Mouse (Mus musculus) CD4-positive, CD25-positive, alpha-beta regulatory T cell, adult 9 weeks (primary cell): ENCODE measurements around the gene Olfr1037. TPM values are rescaled to one million over a fixed set of nuclear protein-coding genes. Genes with fewer than 3 reads are reported as not detected.

Experiments
- polyA plus RNA-seq: library from polyadenylated mRNA; unstranded; fragments of 100-300 nt; shearing (Covaris generic); gene quantifications from one replicate; pipeline ENCODE4 v1.2.1, GENCODE M21; 2017

Gene Olfr1037
- polyA plus RNA-seq: not detected

DNA sequence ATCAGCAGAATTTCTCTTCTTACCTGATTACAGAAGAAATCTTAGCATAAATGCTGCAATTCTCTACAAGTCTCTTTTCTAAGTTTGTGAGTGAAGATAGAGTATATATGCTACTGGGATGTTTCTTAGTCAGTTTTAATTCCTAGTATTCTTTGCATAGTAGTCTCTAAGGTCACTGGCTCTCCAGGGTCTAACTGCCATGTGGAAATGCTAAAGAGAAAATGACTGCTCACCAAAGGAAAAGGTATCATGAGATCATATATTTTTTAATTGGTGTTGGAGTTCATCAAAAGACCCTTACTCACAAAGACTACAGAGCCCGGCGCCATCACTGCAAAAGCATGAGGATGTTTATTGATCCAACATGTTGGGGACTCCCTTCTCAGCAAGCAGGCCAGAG is at the start of gene Olfr1037:
Gene Olfr1037 (minus strand): TSS at position 101 of the 400 bp plus-strand sequence.

DNA sequence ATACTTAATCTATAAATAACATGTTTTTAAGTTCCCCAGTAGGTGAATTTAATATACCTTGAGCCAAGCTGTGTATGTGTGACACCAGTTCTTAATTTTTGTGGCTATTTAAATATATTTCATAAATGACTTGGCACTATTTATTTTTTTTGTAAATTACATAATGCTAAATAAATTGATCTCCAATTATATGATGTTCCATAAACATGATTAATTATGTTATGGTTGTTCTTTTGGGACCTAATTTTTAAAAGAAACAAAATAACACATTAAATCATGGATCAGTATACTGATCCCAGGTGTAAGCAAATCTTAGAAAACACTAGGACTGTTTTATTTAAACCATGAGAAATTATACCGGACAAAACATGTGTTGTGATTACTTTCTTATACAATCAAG is 48.6 kb upstream of the Olfr1037 start, which contains the start of gene Olfr1039:
Gene Olfr1039 (minus strand): TSS at position 101 of the 400 bp plus-strand sequence.

DNA sequence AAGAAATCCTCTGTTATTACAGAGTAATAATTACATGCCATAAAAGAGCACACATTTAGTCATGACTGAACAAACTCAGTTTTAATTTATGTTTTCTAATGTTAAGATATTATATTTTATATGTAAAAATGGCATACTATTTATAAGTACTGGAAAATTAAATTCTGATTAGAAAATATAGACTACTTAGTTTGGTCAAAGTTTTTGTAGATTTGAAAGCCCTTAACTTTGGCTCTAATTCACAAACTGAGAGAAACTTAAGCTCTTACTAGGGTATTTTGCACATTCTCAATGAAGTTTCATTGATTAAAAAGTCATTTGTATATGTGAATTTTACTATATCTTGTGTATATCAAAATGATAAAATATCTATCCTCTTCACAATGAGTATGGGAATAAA is 13.5 kb downstream of the Olfr1037 start, which contains the start of gene Olfr1036:
Gene Olfr1036 (plus strand): TSS at position 301 of the 400 bp plus-strand sequence.

DNA sequence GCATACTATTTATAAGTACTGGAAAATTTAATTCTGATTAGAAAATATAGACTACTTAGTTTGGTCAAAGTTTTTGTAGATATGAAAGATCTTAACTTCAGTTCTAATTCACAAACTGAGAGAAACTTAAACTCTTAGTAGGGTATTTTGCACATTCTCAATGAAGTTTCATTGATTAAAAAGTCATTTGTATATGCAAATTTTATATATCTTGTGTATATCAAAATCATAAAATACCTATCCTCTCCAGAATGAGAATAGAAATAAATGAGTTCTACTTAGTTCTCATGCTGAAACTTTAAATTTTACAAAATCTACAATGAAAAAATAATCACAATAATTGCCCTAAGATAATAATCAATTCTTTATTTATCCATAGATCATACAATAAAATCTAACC is 41.6 kb downstream of the Olfr1037 start, which contains the start of gene Olfr1034:
Gene Olfr1034 (plus strand): TSS at position 301 of the 400 bp plus-strand sequence.

Other genes with a start within 250 kb of the Olfr1037 start
- not detected for gene Olfr1019, start 241.9 kb downstream of the Olfr1037 start, polyA plus RNA-seq
- gene Olfr1020, start 240.4 kb downstream of the Olfr1037 start, polyA plus RNA-seq: not detected
- gene Olfr1022, start 218.8 kb downstream of the Olfr1037 start, polyA plus RNA-seq: not detected
- gene Olfr1023, start 201.7 kb downstream of the Olfr1037 start, polyA plus RNA-seq: not detected
- gene Olfr1024, start 182.3 kb downstream of the Olfr1037 start, polyA plus RNA-seq: not detected
- not detected for gene Olfr1025-ps1, start 172.2 kb downstream of the Olfr1037 start, polyA plus RNA-seq
- gene Olfr1026, start 165.8 kb downstream of the Olfr1037 start, polyA plus RNA-seq: not detected
- not detected for gene Olfr1028, start 136.9 kb downstream of the Olfr1037 start, polyA plus RNA-seq
- not detected for gene Olfr1029, start 113.5 kb downstream of the Olfr1037 start, polyA plus RNA-seq
- not detected for gene Olfr1030, start 108.1 kb downstream of the Olfr1037 start, polyA plus RNA-seq
- gene Olfr1031, start 97.1 kb downstream of the Olfr1037 start, polyA plus RNA-seq: not detected
- gene Olfr1032, start 81.8 kb downstream of the Olfr1037 start, polyA plus RNA-seq: not detected
- 1.3 TPM for gene Olfr1033, start 66.8 kb downstream of the Olfr1037 start, polyA plus RNA-seq
- gene Olfr1034, start 41.5 kb downstream of the Olfr1037 start, polyA plus RNA-seq: not detected
- gene Olfr1036, start 13.4 kb downstream of the Olfr1037 start, polyA plus RNA-seq: not detected
- gene Olfr1039, start 48.5 kb upstream of the Olfr1037 start, polyA plus RNA-seq: not detected
- not detected for gene Olfr1040, start 59.3 kb upstream of the Olfr1037 start, polyA plus RNA-seq
- not detected for gene Olfr1042, start 74.5 kb upstream of the Olfr1037 start, polyA plus RNA-seq
- gene Olfr1043, start 80.1 kb upstream of the Olfr1037 start, polyA plus RNA-seq: not detected
- not detected for gene Olfr1044, start 90.4 kb upstream of the Olfr1037 start, polyA plus RNA-seq
- gene Olfr52, start 98.3 kb upstream of the Olfr1037 start, polyA plus RNA-seq: not detected
- gene Olfr1045, start 115.6 kb upstream of the Olfr1037 start, polyA plus RNA-seq: not detected
- gene Olfr1046, start 131.9 kb upstream of the Olfr1037 start, polyA plus RNA-seq: not detected
- gene Olfr1047, start 144.0 kb upstream of the Olfr1037 start, polyA plus RNA-seq: not detected
- gene Olfr1048, start 152.9 kb upstream of the Olfr1037 start, polyA plus RNA-seq: not detected
- gene Olfr1049, start 170.9 kb upstream of the Olfr1037 start, polyA plus RNA-seq: not detected
- not detected for gene Olfr1051, start 191.7 kb upstream of the Olfr1037 start, polyA plus RNA-seq
- gene Olfr1052, start 205.1 kb upstream of the Olfr1037 start, polyA plus RNA-seq: not detected
- gene Olfr1053, start 227.9 kb upstream of the Olfr1037 start, polyA plus RNA-seq: not detected
- gene Olfr1054, start 248.0 kb upstream of the Olfr1037 start, polyA plus RNA-seq: not detected